Mouse (Mus musculus): Measurements from ENCODE around the gene Ttll8. TPM values are rescaled to one million over a fixed set of nuclear protein-coding genes. Genes with fewer than 3 reads are reported as not detected.

The Ttll8 gene
- polyA plus RNA-seq, 1 experiment from 2014 or later = not detected

GRCm38 (mm10) chr15:88841160-88841559 is 113.1 kb downstream of the Ttll8 start:
- Histone ChIP-seq H3K27me3 (no peaks in the 10 kb centered on the region), H3K9me3 (no peaks in the 10 kb centered on the region), H3K9ac (replicated peaks) (no peak overlapping the region), H3K4me2 (replicated peaks) (no peak overlapping the region), H3K27ac (replicated peaks) (no peak overlapping the region), H3K36me3 (no peaks in the 10 kb centered on the region), H3K4me1 (peaks cover 30% of the 10 kb centered on the region), H3K4me3 (no peak overlapping the region)
- 82% methylated on average over 2 of the region's 2 CpGs for WGBS
- no peak for ATAC-seq (replicated peaks)

Other genes starting within 250 kb of the Ttll8 start
- gene Brd1, start 220.2 kb downstream of the Ttll8 start, polyA plus RNA-seq (2015; fragmentation: Nextera tagmentation; extraction: Ambion mirVana) = 27.2 and 29.3 TPM in 2 replicates
- gene Zbed4, start 202.8 kb downstream of the Ttll8 start, polyA plus RNA-seq (2015; fragmentation: Nextera tagmentation; extraction: Ambion mirVana) = 22.0 and 23.0 TPM in 2 replicates
- gene Alg12, start 135.1 kb downstream of the Ttll8 start, polyA plus RNA-seq (2015; fragmentation: Nextera tagmentation; extraction: Ambion mirVana) = 7.8 and 8.5 TPM in 2 replicates
- 58.5 and 59.5 TPM in 2 replicates for gene Creld2, start 134.8 kb downstream of the Ttll8 start, polyA plus RNA-seq (2015; fragmentation: Nextera tagmentation; extraction: Ambion mirVana)
- gene Pim3, start 92.2 kb downstream of the Ttll8 start, polyA plus RNA-seq (2015; fragmentation: Nextera tagmentation; extraction: Ambion mirVana) = 69.1 and 70.7 TPM in 2 replicates
- 29.6 and 36.6 TPM in 2 replicates for gene Mlc1, start 24.6 kb upstream of the Ttll8 start, polyA plus RNA-seq (2015; fragmentation: Nextera tagmentation; extraction: Ambion mirVana)
- gene Mov10l1, start 28.5 kb upstream of the Ttll8 start, polyA plus RNA-seq (2015; fragmentation: Nextera tagmentation; extraction: Ambion mirVana) = not detected in 2 replicates
- gene Panx2, start 105.3 kb upstream of the Ttll8 start, polyA plus RNA-seq (2015; fragmentation: Nextera tagmentation; extraction: Ambion mirVana) = 3.6 and 4.6 TPM in 2 replicates
- 39.3 and 39.9 TPM in 2 replicates for gene Trabd, start 120.7 kb upstream of the Ttll8 start, polyA plus RNA-seq (2015; fragmentation: Nextera tagmentation; extraction: Ambion mirVana)
- gene Selenoo, start 134.7 kb upstream of the Ttll8 start, polyA plus RNA-seq (2015; fragmentation: Nextera tagmentation; extraction: Ambion mirVana) = 25.0 and 26.0 TPM in 2 replicates
- 17.5 and 17.7 TPM in 2 replicates for gene Tubgcp6, start 168.7 kb upstream of the Ttll8 start, polyA plus RNA-seq (2015; fragmentation: Nextera tagmentation; extraction: Ambion mirVana)
- 31.5 and 38.6 TPM in 2 replicates for gene Hdac10, start 174.3 kb upstream of the Ttll8 start, polyA plus RNA-seq (2015; fragmentation: Nextera tagmentation; extraction: Ambion mirVana)
- 5.5 and 5.8 TPM in 2 replicates for gene Mapk12, start 186.3 kb upstream of the Ttll8 start, polyA plus RNA-seq (2015; fragmentation: Nextera tagmentation; extraction: Ambion mirVana)
- 42.8 and 42.9 TPM in 2 replicates for gene Mapk11, start 195.2 kb upstream of the Ttll8 start, polyA plus RNA-seq (2015; fragmentation: Nextera tagmentation; extraction: Ambion mirVana)
- 113 and 118 TPM in 2 replicates for gene Plxnb2, start 226.4 kb upstream of the Ttll8 start, polyA plus RNA-seq (2015; fragmentation: Nextera tagmentation; extraction: Ambion mirVana)
- 58.5 and 62.2 TPM in 2 replicates for gene Dennd6b, start 242.1 kb upstream of the Ttll8 start, polyA plus RNA-seq (2015; fragmentation: Nextera tagmentation; extraction: Ambion mirVana)

Data from forebrain, embryonic 15.5 days (tissue).